Mouse (Mus musculus): ENCODE results near the gene Zc3h18. TPM values are rescaled to one million over a fixed set of nuclear protein-coding genes. Genes with fewer than 3 reads are reported as not detected.

The Zc3h18 gene
- total RNA-seq, 2 experiments from 2014 or later = 35.7 to 39.1 TPM

GRCm38 (mm10) chr8:122430646-122431045 lies 54.2 kb downstream of the Zc3h18 start:
- DNase-seq (ENCODE audit: low spot score in 2 of 2) = no peak
- intact Hi-C loops (cut with DNase I) = no loop called here

GRCm38 (mm10) chr8:122431694-122432442 lies 55.5 kb downstream of the Zc3h18 start:
- no peak for DNase-seq (ENCODE audit: low spot score in 2 of 2)
- intact Hi-C loops (cut with DNase I) = no loop called here

- DNase-seq (ENCODE audit: low spot score in 2 of 2) = no peak
- intact Hi-C loops (cut with DNase I) = no loop called here
Measured at GRCm38 (mm10) chr8:122432443-122433268, 56.2 kb downstream of the Zc3h18 start, which contains the start of gene Cyba. Gene Cyba, minus strand, starts transcription at chr8:122432930.

GRCm38 (mm10) chr8:122433269-122433905 lies 57.0 kb downstream of the Zc3h18 start:
- intact Hi-C loops (cut with DNase I) = no loop called here
- DNase-seq (ENCODE audit: low spot score in 2 of 2) = no peak

GRCm38 (mm10) chr8:122435375-122435774 lies 59.0 kb downstream of the Zc3h18 start:
- DNase-seq (ENCODE audit: low spot score in 2 of 2) = no peak
- intact Hi-C loops (cut with DNase I) = no loop called here

GRCm38 (mm10) chr8:122436146-122436545 lies 59.7 kb downstream of the Zc3h18 start:
- no peak for DNase-seq (ENCODE audit: low spot score in 2 of 2)
- intact Hi-C loops (cut with DNase I) = no loop called here

GRCm38 (mm10) chr8:122436586-122437125 lies 60.2 kb downstream of the Zc3h18 start:
- intact Hi-C loops (cut with DNase I) = no loop called here
- DNase-seq (ENCODE audit: low spot score in 2 of 2) = no peak

GRCm38 (mm10) chr8:122437708-122438331 lies 61.4 kb downstream of the Zc3h18 start:
- DNase-seq (ENCODE audit: low spot score in 2 of 2) = no peak
- intact Hi-C loops (cut with DNase I) = no loop called here

- intact Hi-C loops (cut with DNase I) = no loop called here
- no peak for DNase-seq (ENCODE audit: low spot score in 2 of 2)
Measured at GRCm38 (mm10) chr8:122439336-122439735, 62.9 kb downstream of the Zc3h18 start.

GRCm38 (mm10) chr8:122441326-122441725 lies 64.9 kb downstream of the Zc3h18 start:
- intact Hi-C loops (cut with DNase I) = loop anchor here (5.0 to 10.0 kb wide), 2 partner anchors 111 to 157 kb away; partner anchors contain the start of genes Piezo1 and Zfpm1
- no peak for DNase-seq (ENCODE audit: low spot score in 2 of 2)

- no peak for DNase-seq (ENCODE audit: low spot score in 2 of 2)
- intact Hi-C loops (cut with DNase I) = loop anchor here (2.0 to 10.0 kb wide), 3 partner anchors 34 to 158 kb away; partner anchors contain the start of genes Ctu2, Piezo1, Rnf166 and Zfpm1
Measured at GRCm38 (mm10) chr8:122442356-122442755, 65.9 kb downstream of the Zc3h18 start.

GRCm38 (mm10) chr8:122442781-122443180 lies 66.4 kb downstream of the Zc3h18 start:
- DNase-seq (ENCODE audit: low spot score in 2 of 2) = no peak
- intact Hi-C loops (cut with DNase I) = loop anchor here (2.0 to 10.0 kb wide), 3 partner anchors 34 to 158 kb away; partner anchors contain the start of genes Ctu2, Piezo1, Rnf166 and Zfpm1

- DNase-seq (ENCODE audit: low spot score in 2 of 2) = peak; percentile 100
- intact Hi-C loops (cut with DNase I) = loop anchor here (2.0 to 10.0 kb wide), 3 partner anchors 33 to 159 kb away; partner anchors contain the start of genes Ctu2, Piezo1, Rnf166 and Zfpm1
Measured at GRCm38 (mm10) chr8:122443262-122444006, 67.0 kb downstream of the Zc3h18 start, which contains the start of gene Mvd. Gene Mvd, minus strand, starts transcription at chr8:122443422.

- intact Hi-C loops (cut with DNase I) = loop anchor here (5.0 to 10.0 kb wide), 2 partner anchors 108 to 159 kb away; partner anchors contain the start of genes Piezo1 and Zfpm1
- DNase-seq (ENCODE audit: low spot score in 2 of 2) = peak; percentile 81 to 87
Measured at GRCm38 (mm10) chr8:122444058-122444748, 67.8 kb downstream of the Zc3h18 start.

- no peak for DNase-seq (ENCODE audit: low spot score in 2 of 2)
- intact Hi-C loops (cut with DNase I) = loop anchor here (10.0 kb wide), 1 partner anchor 160 kb away; the partner anchor contains the start of gene Zfpm1
Measured at GRCm38 (mm10) chr8:122445203-122445602, 68.8 kb downstream of the Zc3h18 start.

GRCm38 (mm10) chr8:122451161-122451703 lies 74.8 kb downstream of the Zc3h18 start:
- intact Hi-C loops (cut with DNase I) = no loop called here

GRCm38 (mm10) chr8:122452154-122452553 lies 75.7 kb downstream of the Zc3h18 start:
- no peak for DNase-seq (ENCODE audit: low spot score in 2 of 2)
- intact Hi-C loops (cut with DNase I) = no loop called here

More at GRCm38 (mm10) chr8:122451161-122451703, 74.8 kb downstream of the Zc3h18 start:
- no peak for DNase-seq (ENCODE audit: low spot score in 2 of 2)
